8 mouse cellular contexts compared by ENCODE assay signal in genomic region chr2:109673509-109674455, GRCm38 (mm10). TPM values are rescaled to one million over a fixed set of nuclear protein-coding genes. Genes with fewer than 3 reads are reported as not detected.
DNase-seq lines count a peak whose midpoint lies in the region; ATAC-seq and TF ChIP-seq lines count a peak whose summit lies in the region.

No protein-coding gene starts in this region.

- no peaks in the 10 kb centered on the region; the same call in 1 of the 2 replicates for H3K4me1 ChIP-seq in kidney, adult 2 months (ENCODE audit: control insufficient read depth, insufficient read depth, low read length)
- no peaks in the 10 kb centered on the region for H3K4me1 ChIP-seq in embryonic fibroblast, embryonic 13.5 days (ENCODE audit: control insufficient read depth, insufficient read depth, low read length)
- H3K4me1 ChIP-seq in limb, embryonic 11.5 days (ENCODE audit: control insufficient read depth, insufficient read depth, low read length): peaks cover 13% of the 10 kb centered on the region

- no peaks in the 10 kb centered on the region for H3K9me3 ChIP-seq in limb, embryonic 11.5 days (ENCODE audit: control insufficient read depth, low read length)

- ATAC-seq in limb, embryonic 11.5 days (ENCODE audit: insufficient number of reproducible peaks, low FRiP score, low TSS enrichment, low read depth): no peak

- H3K9ac ChIP-seq in limb, embryonic 11.5 days (ENCODE audit: low read length): no peak overlapping the region

- no peak for TF ChIP-seq CTCF in kidney, adult 2 months (conservative IDR thresholded peaks at IDR 0.05; ENCODE audit: insufficient read depth, insufficient read length, low read depth, low read length)
- TF ChIP-seq CTCF in brain, embryonic 14.5 days (IDR thresholded peaks at IDR 0.05; ENCODE audit: borderline replicate concordance, extremely low read depth, insufficient read depth, insufficient read length): no peak
- no peak for TF ChIP-seq CTCF in embryonic fibroblast, embryonic 13.5 days (IDR thresholded peaks at IDR 0.05; ENCODE audit: borderline replicate concordance, insufficient read depth, low read length)

- no peak overlapping the region for H3K4me3 ChIP-seq in kidney, adult 2 months (ENCODE audit: insufficient read depth, low read depth, low read length)
- peak overlapping the region; percentile 55 for H3K4me3 ChIP-seq in embryonic fibroblast, embryonic 13.5 days (ENCODE audit: insufficient read depth, low read length)
- H3K4me3 ChIP-seq in limb, embryonic 11.5 days (ENCODE audit: low read depth, low read length): peak overlapping the region; percentile 28

- DNase-seq in kidney, postnatal 10 days: peak; percentile 18
- no peak for DNase-seq in kidney, adult 2 months
- peak; percentile 47 for DNase-seq in brain, embryonic 14.5 days (ENCODE audit: low read depth)
- DNase-seq in limb, embryonic 11.5 days (ENCODE audit: low spot score): peak; percentile 43
- DNase-seq in right cerebral cortex, postnatal 25 days: peak; percentile 36
- DNase-seq in adrenal gland, adult 8-10 months: no peak
- DNase-seq in spleen, postnatal 10 days (ENCODE audit: low spot score in 2 of 2): no peak

- H3K27me3 ChIP-seq in kidney, adult 2 months (replicated peaks; ENCODE audit: control insufficient read depth, insufficient read depth, low read length): peaks cover 12% of the 10 kb centered on the region
- peaks cover 41% of the 10 kb centered on the region for H3K27me3 ChIP-seq in limb, embryonic 11.5 days (ENCODE audit: control insufficient read depth, insufficient read depth, low read length)

- no peak for TF ChIP-seq POLR2A in kidney, adult 2 months (IDR thresholded peaks at IDR 0.05; ENCODE audit: low read depth, low read length)
- no peak for TF ChIP-seq POLR2A in brain, embryonic 14.5 days (IDR thresholded peaks at IDR 0.05; ENCODE audit: borderline replicate concordance, extremely low read depth, insufficient read depth, insufficient read length, poor library complexity, severe bottlenecking)
- TF ChIP-seq POLR2A in embryonic fibroblast, embryonic 13.5 days (IDR thresholded peaks at IDR 0.05; ENCODE audit: low read depth, low read length): no peak

- no peak overlapping the region for H3K27ac ChIP-seq in kidney, adult 2 months (ENCODE audit: insufficient read depth, low read depth, low read length)
- H3K27ac ChIP-seq in embryonic fibroblast, embryonic 13.5 days (ENCODE audit: insufficient read depth, low read length): no peak overlapping the region
- H3K27ac ChIP-seq in limb, embryonic 11.5 days (replicated peaks; ENCODE audit: low read depth, low read length): no peak overlapping the region

- 2% methylated on average over 48 of the region's 48 CpGs for WGBS in kidney, adult 2 months
- under 1% methylated on average over 48 of the region's 48 CpGs for WGBS in limb, embryonic 11.5 days

- H3K36me3 ChIP-seq in kidney, adult 2 months (ENCODE audit: control insufficient read depth, insufficient read depth, low read length): no peaks in the 10 kb centered on the region
- no peaks in the 10 kb centered on the region for H3K36me3 ChIP-seq in limb, embryonic 11.5 days (ENCODE audit: control insufficient read depth, insufficient read depth, low read length)

- H3K4me2 ChIP-seq in limb, embryonic 11.5 days (ENCODE audit: low read depth, severe bottlenecking): peak overlapping the region; percentile 65

RNA-seq across cellular contexts. Expression of gene Bdnf, which starts 0.7 kb away (rescaled TPM):
- polyA plus RNA-seq in kidney, adult 2 months (2012; rRNA removed): 1.2 and 1.4 TPM in 2 replicates
- 1.7 and 2.3 TPM in 2 replicates for polyA plus RNA-seq in brain, embryonic 14.5 days (2012; rRNA removed)
- 9.2 and 17.7 TPM in 2 replicates for polyA plus RNA-seq in embryonic fibroblast, embryonic 13.5 days (2011; ENCODE audit: insufficient read length, low read depth, missing spikeins)
- polyA plus RNA-seq in limb, embryonic 11.5 days (2014; fragmentation: Nextera tagmentation; extraction: Ambion mirVana): 5.9 and 6.8 TPM in 2 replicates
- under 1 TPM in 2 of 4 experiments, not detected in 2; 0.14 to 0.23 TPM for total RNA-seq in adrenal gland, adult 8-10 months (2022)

Comparison
In these comparisons a context has a peak if more than half of its experiments do, and no peak if none do; other contexts are left out.
1. DNase-seq: peak in kidney, postnatal 10 days (single experiment), brain, embryonic 14.5 days (single experiment), limb, embryonic 11.5 days (single experiment) and right cerebral cortex, postnatal 25 days (single experiment); none in kidney, adult 2 months (single experiment), adrenal gland, adult 8-10 months (single experiment) and spleen, postnatal 10 days (0 of 2).